Mouse (Mus musculus): ENCODE measurements around the gene Tbc1d4.

Tbc1d4 gene

GRCm38 (mm10) chr14:101608519-101609368, at the start of gene Tbc1d4:
Gene Tbc1d4 (minus strand): TSS chr14:101609191.
- in situ Hi-C loops (cut with MboI, MseI) = no loop called here

- in situ Hi-C loops (cut with MboI, MseI) = no loop called here
These were observed 47.3 kb upstream of the Tbc1d4 start for GRCm38 (mm10) chr14:101656307-101656706.

GRCm38 (mm10) chr14:101654526-101654909, 45.5 kb upstream of the Tbc1d4 start:
- in situ Hi-C loops (cut with MboI, MseI) = no loop called here

GRCm38 (mm10) chr14:101653581-101654525, 44.9 kb upstream of the Tbc1d4 start, which contains the start of gene Uchl3:
Gene Uchl3 (plus strand): TSS chr14:101653967.
- in situ Hi-C loops (cut with MboI, MseI) = no loop called here

DNA sequence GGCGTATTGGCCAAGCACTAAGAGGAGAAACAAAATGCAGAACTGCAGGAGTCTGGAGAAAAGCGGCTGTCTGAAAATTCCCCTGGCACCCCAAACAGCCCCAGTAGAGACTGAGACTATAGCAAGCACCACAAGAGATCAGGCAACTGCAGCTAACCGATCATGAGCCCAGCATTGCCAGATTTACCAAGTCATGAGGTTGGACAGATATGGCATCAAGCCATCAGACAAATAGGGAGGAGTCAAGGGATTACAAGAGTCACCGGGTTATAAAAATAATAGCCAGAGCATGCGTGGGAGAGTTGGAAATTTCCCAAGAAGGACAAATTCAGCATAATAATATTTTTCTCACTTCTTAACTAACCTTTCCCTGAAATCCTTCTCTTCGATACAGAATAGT, 43.6 kb upstream of the Tbc1d4 start:
- in situ Hi-C loops (cut with MboI, MseI) = no loop called here

DNA sequence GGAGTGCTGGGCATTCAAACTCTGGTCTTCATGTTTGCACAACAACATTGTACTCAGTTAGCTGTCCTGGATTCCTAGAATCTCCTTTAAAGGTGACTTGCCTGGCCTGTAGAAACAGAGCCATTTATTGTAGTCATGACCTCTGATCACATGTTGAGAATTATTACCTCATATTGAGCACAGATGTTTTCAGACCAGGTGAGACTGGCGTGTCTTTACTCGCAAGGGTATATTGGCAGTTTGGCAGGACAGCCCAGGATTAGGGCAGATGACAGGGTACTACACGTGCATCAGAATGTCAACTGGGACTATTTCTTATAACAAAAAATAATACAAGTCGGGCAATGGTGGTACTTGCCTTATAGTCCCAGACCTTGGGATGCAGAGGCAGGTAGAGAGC, 41.6 kb upstream of the Tbc1d4 start:
- in situ Hi-C loops (cut with MboI, MseI) = no loop called here

- in situ Hi-C loops (cut with MboI, MseI) = loop anchor here (10.0 kb wide), 1 partner anchor 170 kb away; no protein-coding TSS in a partner anchor
These were observed 36.0 kb upstream of the Tbc1d4 start for GRCm38 (mm10) chr14:101644948-101645347.

DNA sequence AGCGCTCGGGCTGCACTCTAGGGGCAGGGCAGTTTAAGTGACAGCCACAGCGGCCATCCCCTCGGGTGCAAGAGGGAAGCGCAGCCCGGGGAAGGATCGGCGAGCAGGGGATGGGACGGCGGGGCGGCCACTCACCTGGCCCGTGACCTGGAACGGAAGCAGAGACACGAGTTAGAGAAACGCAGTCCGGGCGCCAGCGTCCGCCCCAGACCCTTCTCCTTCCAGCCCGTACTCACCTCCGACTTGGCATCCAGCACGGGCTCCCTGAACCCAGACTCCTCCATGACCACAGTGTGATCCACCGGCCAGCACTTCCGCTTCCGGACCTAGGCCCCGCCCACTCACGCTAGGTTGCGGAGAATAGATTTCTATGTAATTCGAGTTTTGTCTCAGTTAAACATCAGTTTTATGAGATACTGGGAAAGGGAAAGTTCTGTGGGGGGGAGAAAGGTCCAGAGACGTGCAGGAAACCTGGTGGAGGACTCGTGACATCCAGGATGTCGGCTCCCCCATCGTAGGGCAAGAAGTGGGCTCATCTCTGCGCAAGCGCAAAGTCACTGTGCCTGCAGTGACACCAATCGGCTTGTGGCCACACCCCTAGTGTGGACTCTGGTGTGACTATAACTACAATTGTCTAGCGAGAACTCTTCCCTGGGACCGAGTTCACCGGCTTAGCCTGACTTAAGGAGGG, 31.3 kb upstream of the Tbc1d4 start, which contains the start of gene Commd6:
Gene Commd6 (minus strand): TSS at position 534 of the 691 bp plus-strand sequence.
- in situ Hi-C loops (cut with MboI, MseI) = loop anchor here (10.0 kb wide), 1 partner anchor 165 kb away; no protein-coding TSS in a partner anchor

GRCm38 (mm10) chr14:101637381-101637780, 28.4 kb upstream of the Tbc1d4 start:
- in situ Hi-C loops (cut with MboI, MseI) = no loop called here

- in situ Hi-C loops (cut with MboI, MseI) = no loop called here
These were observed 26.8 kb upstream of the Tbc1d4 start for GRCm38 (mm10) chr14:101635765-101636164.

GRCm38 (mm10) chr14:101630548-101630947, 21.6 kb upstream of the Tbc1d4 start:
- in situ Hi-C loops (cut with MboI, MseI) = no loop called here

GRCm38 (mm10) chr14:101617680-101618079, 8.7 kb upstream of the Tbc1d4 start:
- in situ Hi-C loops (cut with MboI, MseI) = no loop called here

GRCm38 (mm10) chr14:101616178-101616577, 7.2 kb upstream of the Tbc1d4 start:
- in situ Hi-C loops (cut with MboI, MseI) = no loop called here

- in situ Hi-C loops (cut with MboI, MseI) = no loop called here
These were observed 4.2 kb upstream of the Tbc1d4 start for GRCm38 (mm10) chr14:101613206-101613605.

- in situ Hi-C loops (cut with MboI, MseI) = no loop called here
These were observed 1.7 kb upstream of the Tbc1d4 start for GRCm38 (mm10) chr14:101610701-101611100.

GRCm38 (mm10) chr14:101607631-101608518, 1.1 kb downstream of the Tbc1d4 start:
- in situ Hi-C loops (cut with MboI, MseI) = no loop called here

DNA sequence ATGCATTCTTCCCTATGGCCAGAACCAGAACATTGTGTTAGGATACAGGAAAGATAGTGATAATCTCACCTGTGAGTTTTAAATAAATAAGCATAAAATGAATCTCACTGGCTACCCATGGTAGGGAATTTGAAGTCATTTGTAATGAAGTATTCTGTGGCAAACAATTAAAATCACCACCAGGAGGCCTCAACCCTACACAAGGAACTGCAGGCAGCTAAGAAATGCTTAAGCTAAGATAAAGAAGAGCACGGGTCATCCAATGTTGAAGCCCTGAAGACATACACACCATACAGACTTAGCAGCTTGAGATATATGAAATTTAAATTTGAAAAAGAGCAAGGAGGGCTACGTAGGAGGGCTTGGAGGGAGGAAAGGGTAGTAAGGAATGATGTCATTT, 3.1 kb downstream of the Tbc1d4 start:
- in situ Hi-C loops (cut with MboI, MseI) = no loop called here

DNA sequence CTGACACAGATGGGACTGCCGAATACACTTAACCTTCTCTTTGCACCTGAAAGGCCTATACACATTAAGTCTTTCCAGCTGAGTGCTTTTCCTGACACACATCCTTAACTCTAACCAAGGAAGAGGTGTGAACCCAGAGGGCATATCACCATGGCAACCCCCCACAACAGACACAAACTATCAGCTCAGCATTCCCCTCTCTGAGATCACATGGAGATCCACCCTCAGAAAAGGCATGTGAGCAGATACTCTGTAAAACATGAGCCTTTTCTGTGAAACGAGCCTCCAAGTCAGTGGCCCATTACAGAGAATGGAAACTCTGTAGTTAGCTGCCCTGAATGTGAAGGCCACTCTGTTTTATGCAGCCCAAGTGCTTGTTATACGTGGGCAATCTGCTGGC, 6.1 kb downstream of the Tbc1d4 start:
- in situ Hi-C loops (cut with MboI, MseI) = no loop called here

DNA sequence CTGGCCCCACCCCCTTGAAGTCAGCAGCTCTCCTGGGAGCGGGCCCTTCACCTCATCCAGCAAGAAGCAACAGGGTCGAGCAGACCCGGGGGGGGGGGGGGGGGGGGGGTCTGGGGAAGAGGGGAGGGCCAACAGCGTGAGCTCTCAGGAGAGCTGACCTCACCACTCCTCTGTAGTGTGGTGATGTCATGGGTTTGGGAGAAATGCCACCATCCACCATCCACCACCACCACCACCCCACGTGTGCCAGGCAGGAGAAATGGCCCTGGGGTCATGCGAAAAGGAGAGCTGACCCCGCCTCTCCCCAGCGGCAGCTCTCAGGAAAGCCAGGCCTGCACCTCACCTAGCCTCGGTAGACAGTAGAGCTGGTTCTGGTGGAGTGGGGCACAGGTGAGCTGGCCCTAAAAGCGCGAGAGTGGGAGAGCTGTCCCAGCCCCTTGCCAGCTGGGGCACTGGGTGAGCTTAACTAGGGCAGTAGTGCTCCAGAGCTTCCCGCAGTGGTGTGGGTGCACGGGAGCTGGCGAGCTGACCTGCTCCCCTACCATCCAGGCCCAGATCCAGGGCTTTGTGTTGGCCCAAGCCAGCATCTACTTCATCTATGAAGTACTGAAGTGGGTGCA, 11.8 kb downstream of the Tbc1d4 start:
- in situ Hi-C loops (cut with MboI, MseI) = no loop called here

DNA sequence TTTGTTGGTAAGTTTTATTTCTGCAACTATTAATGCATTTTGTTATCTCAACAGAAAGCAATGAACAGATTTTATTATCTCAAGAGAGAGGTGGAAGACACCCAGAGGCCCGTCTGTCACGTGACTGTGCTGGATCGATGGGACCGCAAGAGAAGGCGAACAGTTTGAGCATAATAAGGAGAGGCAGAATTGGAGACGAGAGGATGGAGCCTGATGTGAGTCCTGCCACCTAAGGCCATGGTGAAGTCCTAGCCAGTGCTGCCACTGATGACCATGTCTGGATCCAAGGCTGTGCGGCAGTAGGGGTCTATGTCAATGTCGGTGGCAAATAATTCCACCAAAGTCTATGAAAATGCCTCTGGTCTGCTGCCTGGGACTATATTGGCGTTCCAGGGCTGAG, 12.3 kb downstream of the Tbc1d4 start:
- in situ Hi-C loops (cut with MboI, MseI) = no loop called here
